Mouse (Mus musculus) erythroblast, adult 5-6 weeks (primary cell): ENCODE measurements around the gene Cldn3. TPM values are rescaled to one million over a fixed set of nuclear protein-coding genes. Genes with fewer than 3 reads are reported as not detected.

ENCODE experiments used
- ATAC-seq: replicated peaks from 2 replicates; pipeline ENCODE4 v1.8.0; 2016; ENCODE audit warnings: moderate number of reproducible peaks, mild to moderate bottlenecking, moderate TSS enrichment, inconsistent platforms; ENCODE audit not compliant: poor library complexity, low FRiP score, severe bottlenecking
- total RNA-seq, 2 experiments: library from RNA; stranded (forward) in 1 of 2; stranded (reverse) in 1 of 2; fragments of 150-400 nt in 1 of 2; fragments of 200-764, 138-1000 nt in 1 of 2; gene quantifications; 2 replicates each; pipeline versions ENCODE4 v1.2.3 to v1.2.4; 2015 to 2017; ENCODE audit warnings: low replicate concordance in 2 of 2

The Cldn3 gene
- total RNA-seq, 2 experiments from 2014 or later = not detected

GRCm38 (mm10) chr5:135024665-135025224, 38.7 kb downstream of the Cldn3 start:
- ATAC-seq = no peak

- ATAC-seq = no peak
Measured at GRCm38 (mm10) chr5:135025899-135026298, 39.9 kb downstream of the Cldn3 start.

DNA sequence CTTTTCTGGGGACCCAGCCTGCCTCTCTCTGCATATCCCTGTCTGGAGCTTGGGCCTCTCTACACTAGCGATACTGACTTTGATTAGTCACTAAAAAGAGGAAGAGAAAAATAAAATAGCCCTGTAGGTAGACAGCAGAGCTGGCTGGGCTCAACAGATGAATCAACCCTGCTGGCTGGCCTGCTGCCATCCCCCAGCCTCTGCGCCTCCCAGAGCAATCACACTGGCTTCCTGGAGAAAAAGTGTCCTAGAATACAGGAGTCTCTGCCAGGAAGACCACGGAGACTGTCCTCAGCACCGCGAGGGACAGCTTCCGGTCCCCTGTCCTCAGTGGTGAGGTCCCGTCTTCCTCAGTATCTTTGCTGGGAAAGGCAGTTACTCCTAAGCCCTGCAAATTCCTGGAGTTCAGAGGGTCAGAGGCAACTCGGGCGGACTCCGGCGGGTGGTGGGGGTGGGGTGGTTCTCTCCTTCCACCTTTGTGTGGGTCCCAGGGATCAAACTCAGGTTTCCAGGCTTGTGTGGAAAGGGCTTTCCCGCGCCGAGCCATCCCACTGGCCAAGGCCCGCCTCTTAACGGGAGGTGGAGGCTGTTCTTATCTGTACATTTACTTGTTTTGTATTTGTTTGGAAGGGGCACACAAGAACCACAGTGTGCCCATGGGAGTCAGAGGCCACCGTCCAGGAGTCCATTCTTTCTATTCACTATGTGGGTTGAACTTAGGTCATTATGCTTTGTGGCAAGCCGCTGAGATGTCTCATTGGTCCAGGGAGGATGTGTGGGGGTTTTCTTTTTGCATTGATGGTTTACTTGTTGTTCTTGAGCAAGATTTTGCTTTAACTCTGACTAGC, 43.2 kb downstream of the Cldn3 start:
- ATAC-seq = no peak

GRCm38 (mm10) chr5:135032581-135032980, 46.6 kb downstream of the Cldn3 start:
- no peak for ATAC-seq

DNA sequence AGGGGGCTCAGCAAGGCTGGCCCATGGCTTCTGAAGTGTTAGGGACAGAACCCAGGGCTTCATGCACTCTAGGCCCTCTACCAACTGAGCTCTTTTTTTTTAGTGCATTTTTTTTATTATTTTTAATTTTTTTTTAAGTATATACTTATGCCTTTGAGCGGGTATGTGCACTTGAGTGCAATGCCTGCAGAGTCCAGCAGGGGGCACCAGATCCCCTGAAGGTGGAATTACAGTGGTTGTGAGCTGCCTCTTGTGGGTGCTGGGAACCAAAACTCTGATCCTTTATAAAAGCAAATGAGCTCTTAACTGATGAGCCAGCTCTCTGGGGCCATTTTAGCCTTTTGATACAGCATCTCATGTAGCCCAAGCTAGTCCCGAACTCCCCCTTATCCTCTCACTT, 48.6 kb downstream of the Cldn3 start:
- ATAC-seq = 0 out of 2 replicates have a peak, but pooled peaks have one; percentile 29

GRCm38 (mm10) chr5:135035608-135036359, 49.8 kb downstream of the Cldn3 start:
- no peak for ATAC-seq

Other genes starting within 250 kb of the Cldn3 start
- gene Eln, start 238.9 kb upstream of the Cldn3 start, total RNA-seq (2015; ENCODE audit: low replicate concordance) = not detected in 2 replicates
- gene Eln, start 238.9 kb upstream of the Cldn3 start, total RNA-seq (2017; ENCODE audit: low replicate concordance) = not detected in 2 replicates
- 0.96 TPM in 1 of 2 replicates, not detected in the other for gene Tmem270, start 79.5 kb upstream of the Cldn3 start, total RNA-seq (2015; ENCODE audit: low replicate concordance)
- gene Tmem270, start 79.5 kb upstream of the Cldn3 start, total RNA-seq (2017; ENCODE audit: low replicate concordance) = not detected in 2 replicates
- gene Cldn13, start 70.7 kb upstream of the Cldn3 start, total RNA-seq (2015; ENCODE audit: low replicate concordance) = 411 and 506 TPM in 2 replicates
- 369 and 379 TPM in 2 replicates for gene Cldn13, start 70.7 kb upstream of the Cldn3 start, total RNA-seq (2017; ENCODE audit: low replicate concordance)
- gene Mettl27, start 53.8 kb upstream of the Cldn3 start, total RNA-seq (2015; ENCODE audit: low replicate concordance) = 70.4 and 120 TPM in 2 replicates
- 62.4 and 85.2 TPM in 2 replicates for gene Mettl27, start 53.8 kb upstream of the Cldn3 start, total RNA-seq (2017; ENCODE audit: low replicate concordance)
- not detected in 2 replicates for gene Cldn4, start 39.3 kb upstream of the Cldn3 start, total RNA-seq (2015; ENCODE audit: low replicate concordance)
- gene Cldn4, start 39.3 kb upstream of the Cldn3 start, total RNA-seq (2017; ENCODE audit: low replicate concordance) = not detected in 2 replicates
- gene Abhd11, start 22.9 kb downstream of the Cldn3 start, total RNA-seq (2015; ENCODE audit: low replicate concordance) = 4.6 and 19.0 TPM in 2 replicates
- gene Abhd11, start 22.9 kb downstream of the Cldn3 start, total RNA-seq (2017; ENCODE audit: low replicate concordance) = 11.6 and 17.5 TPM in 2 replicates
- gene Stx1a, start 37.3 kb downstream of the Cldn3 start, total RNA-seq (2015; ENCODE audit: low replicate concordance) = not detected in 2 replicates
- gene Stx1a, start 37.3 kb downstream of the Cldn3 start, total RNA-seq (2017; ENCODE audit: low replicate concordance) = not detected in 2 replicates
- gene Dnajc30, start 78.0 kb downstream of the Cldn3 start, total RNA-seq (2015; ENCODE audit: low replicate concordance) = 1.5 and 7.9 TPM in 2 replicates
- 2.2 and 4.6 TPM in 2 replicates for gene Dnajc30, start 78.0 kb downstream of the Cldn3 start, total RNA-seq (2017; ENCODE audit: low replicate concordance)
- 23.4 and 30.9 TPM in 2 replicates for gene Bud23, start 78.7 kb downstream of the Cldn3 start, total RNA-seq (2015; ENCODE audit: low replicate concordance)
- 12.0 and 17.3 TPM in 2 replicates for gene Bud23, start 78.7 kb downstream of the Cldn3 start, total RNA-seq (2017; ENCODE audit: low replicate concordance)
- gene Vps37d, start 92.1 kb downstream of the Cldn3 start, total RNA-seq (2015; ENCODE audit: low replicate concordance) = not detected in 2 replicates
- gene Vps37d, start 92.1 kb downstream of the Cldn3 start, total RNA-seq (2017; ENCODE audit: low replicate concordance) = not detected in 2 replicates
- not detected in 2 replicates for gene Mlxipl, start 103.7 kb downstream of the Cldn3 start, total RNA-seq (2015; ENCODE audit: low replicate concordance)
- 0.51 TPM in 1 of 2 replicates, not detected in the other for gene Mlxipl, start 103.7 kb downstream of the Cldn3 start, total RNA-seq (2017; ENCODE audit: low replicate concordance)
- 1.5 and 3.6 TPM in 2 replicates for gene Tbl2, start 163.4 kb downstream of the Cldn3 start, total RNA-seq (2015; ENCODE audit: low replicate concordance)
- gene Tbl2, start 163.4 kb downstream of the Cldn3 start, total RNA-seq (2017; ENCODE audit: low replicate concordance) = 2.8 and 3.7 TPM in 2 replicates
- gene Bcl7b, start 182.1 kb downstream of the Cldn3 start, total RNA-seq (2015; ENCODE audit: low replicate concordance) = 6.0 and 10.0 TPM in 2 replicates
- gene Bcl7b, start 182.1 kb downstream of the Cldn3 start, total RNA-seq (2017; ENCODE audit: low replicate concordance) = 12.9 and 19.2 TPM in 2 replicates
- gene Baz1b, start 201.1 kb downstream of the Cldn3 start, total RNA-seq (2015; ENCODE audit: low replicate concordance) = 33.4 and 39.8 TPM in 2 replicates
- gene Baz1b, start 201.1 kb downstream of the Cldn3 start, total RNA-seq (2017; ENCODE audit: low replicate concordance) = 91.2 and 108 TPM in 2 replicates